Mouse (Mus musculus) CH12.LX (cell line): ENCODE measurements around the gene Tcf7.

Experiments
- BHLHE40 ChIP-seq: IDR thresholded peaks from 2 replicates; pipeline ENCODE4 v1.6.1; 2011; ENCODE audit warnings: mild to moderate bottlenecking, low read depth, low read length, improper control_type of control experiment
- CHD1 ChIP-seq: IDR thresholded peaks from 2 replicates; pipeline ENCODE4 v1.6.1; 2012; ENCODE audit warnings: low read depth, low read length, improper control_type of control experiment, inconsistent platforms
- CTCF ChIP-seq, 2 experiments: IDR thresholded peaks in 1 of 2; conservative IDR thresholded peaks in 1 of 2; 2 replicates each; pipeline ENCODE4 v1.5.1; 2011 to 2012; ENCODE audit warnings: low read depth in 2 of 2, low read length in 2 of 2, improper control_type of control experiment in 1 of 2, inconsistent platforms in 1 of 2, mild to moderate bottlenecking in 1 of 2, moderate library complexity in 1 of 2
- E2F4 ChIP-seq: IDR thresholded peaks from 2 replicates; pipeline ENCODE4 v1.6.1; 2011; ENCODE audit warnings: low read depth, low read length, improper control_type of control experiment; ENCODE audit not compliant: insufficient replicate concordance
- EP300 ChIP-seq: IDR thresholded peaks from 2 replicates; pipeline ENCODE4 v1.6.1; 2011; ENCODE audit warnings: low read length, improper control_type of control experiment
- HCFC1 ChIP-seq: IDR thresholded peaks from 2 replicates; pipeline ENCODE4 v1.6.1; 2012; ENCODE audit warnings: low read depth, mild to moderate bottlenecking, inconsistent platforms, low read length, improper control_type of control experiment
- MXI1 ChIP-seq: IDR thresholded peaks from 2 replicates; pipeline ENCODE4 v1.6.1; 2011; ENCODE audit warnings: mild to moderate bottlenecking, low read depth, low read length, improper control_type of control experiment
- MYC ChIP-seq: IDR thresholded peaks from 2 replicates; pipeline ENCODE4 v1.6.1; 2011; ENCODE audit warnings: low read depth, mild to moderate bottlenecking, improper control_type of control experiment, low read length
- NELFE ChIP-seq: IDR thresholded peaks from 2 replicates; pipeline ENCODE4 v1.6.1; 2011; ENCODE audit warnings: low read depth, low read length, improper control_type of control experiment
- POLR2A ChIP-seq: IDR thresholded peaks from 2 replicates; pipeline ENCODE4 v1.6.1; 2011; ENCODE audit warnings: low read depth, mild to moderate bottlenecking, improper control_type of control experiment, low read length
- USF1 ChIP-seq: IDR thresholded peaks from 2 replicates; pipeline ENCODE4 v1.6.1; 2014; ENCODE audit warnings: low read depth, mild to moderate bottlenecking, inconsistent platforms, low read length, improper control_type of control experiment
- USF2 ChIP-seq: conservative IDR thresholded peaks from 2 replicates; pipeline ENCODE4 v1.6.1; 2011; ENCODE audit warnings: low read depth, low read length, improper control_type of control experiment

DNA sequence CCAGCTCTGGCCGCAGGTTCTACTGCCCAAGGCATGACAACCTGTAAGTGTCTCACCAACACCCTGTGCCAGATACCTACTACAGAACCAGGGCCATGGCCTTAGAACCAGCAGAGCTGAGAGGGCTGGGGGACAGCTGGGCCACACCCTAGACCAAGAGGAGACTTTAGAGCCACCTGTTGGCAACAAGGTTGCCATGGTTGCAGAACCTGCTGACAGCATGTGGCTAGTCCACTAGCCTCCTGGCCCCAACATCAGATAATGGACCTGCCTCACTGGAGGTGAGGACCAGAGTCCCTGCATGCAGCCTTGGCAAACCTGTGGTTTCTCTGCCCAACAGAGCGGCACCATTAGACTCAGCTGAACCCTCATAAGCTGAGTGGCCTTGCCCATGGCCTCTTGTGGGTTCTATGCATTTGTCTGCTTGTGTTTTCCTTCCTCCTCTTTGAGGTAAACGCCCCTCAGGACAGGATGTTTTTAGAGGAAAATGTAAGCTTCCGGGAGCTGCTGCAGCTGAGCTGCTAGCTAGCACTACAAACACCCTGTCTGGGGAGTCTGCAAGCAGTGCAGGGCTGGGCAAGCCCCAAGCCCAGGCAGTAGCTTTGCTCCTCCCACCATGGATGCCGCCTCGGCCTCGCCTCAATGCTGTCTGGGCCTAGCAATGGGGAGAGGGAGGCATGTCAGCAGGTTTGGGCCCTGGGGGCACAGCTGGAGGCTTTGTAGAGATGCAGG is 14.5 kb downstream of the Tcf7 start:
- no peak for TF ChIP-seq CTCF (conservative IDR thresholded peaks at IDR 0.05 in 1 of 2, IDR thresholded peaks at IDR 0.05 in 1 of 2; ENCODE audit: low read depth in 2 of 2, low read length in 2 of 2)
- TF ChIP-seq USF1, result no peak
- no peak for TF ChIP-seq EP300
- no peak for TF ChIP-seq HCFC1
- TF ChIP-seq CHD1, result no peak
- TF ChIP-seq NELFE, result no peak
- TF ChIP-seq BHLHE40, result no peak
- no peak for TF ChIP-seq POLR2A
- no peak for TF ChIP-seq MYC
- no peak for TF ChIP-seq MXI1
- no peak for TF ChIP-seq USF2
- no peak for TF ChIP-seq E2F4
